Mouse (Mus musculus): Measurements from ENCODE around the gene Tvp23b. TPM values are rescaled to one million over a fixed set of nuclear protein-coding genes. Genes with fewer than 3 reads are reported as not detected.

Tvp23b gene
- polyA plus RNA-seq, 1 experiment from 2014 or later = 68.5 TPM

GRCm38 (mm10) chr11:62931141-62931540 is 51.9 kb downstream of the Tvp23b start:
- no peak for ATAC-seq
- no peak overlapping the region for H3K4me3 ChIP-seq (ENCODE audit: low read depth, low read length)
- 56% methylated on average over 5 of the region's 5 CpGs for WGBS
- DNase-seq (ENCODE audit: low spot score) = no peak
- H3K27ac ChIP-seq (ENCODE audit: low read length) = no peak overlapping the region
- no peak overlapping the region for H3K4me2 ChIP-seq (replicated peaks; ENCODE audit: low read depth, low read length)
- H3K27me3 ChIP-seq (replicated peaks; ENCODE audit: insufficient read depth, low read length) = no peaks in the 10 kb centered on the region
- TF ChIP-seq EP300 (IDR thresholded peaks at IDR 0.05) (no peak), CTCF (IDR thresholded peaks at IDR 0.05) (no peak)
- H3K9ac ChIP-seq (replicated peaks; ENCODE audit: low read depth) = no peak overlapping the region
- H3K36me3 ChIP-seq (ENCODE audit: insufficient read depth, low read length) = no peaks in the 10 kb centered on the region
- H3K9me3 ChIP-seq (ENCODE audit: low read length) = no peaks in the 10 kb centered on the region
- H3K4me1 ChIP-seq (ENCODE audit: insufficient read depth, low read depth, low read length) = no peaks in the 10 kb centered on the region; the same call in 1 of the 2 replicates

- no peak overlapping the region for H3K4me3 ChIP-seq (ENCODE audit: low read depth, low read length)
- DNase-seq (ENCODE audit: low spot score) (no peak), ATAC-seq (no peak)
- H3K9ac ChIP-seq (replicated peaks; ENCODE audit: low read depth) = no peak overlapping the region
- no peaks in the 10 kb centered on the region; the same call in 1 of the 2 replicates for H3K4me1 ChIP-seq (ENCODE audit: insufficient read depth, low read depth, low read length)
- no peak overlapping the region for H3K27ac ChIP-seq (ENCODE audit: low read length)
- TF ChIP-seq EP300 (IDR thresholded peaks at IDR 0.05) (no peak), CTCF (IDR thresholded peaks at IDR 0.05) (peak; percentile 35)
- H3K36me3 ChIP-seq (ENCODE audit: insufficient read depth, low read length) = no peaks in the 10 kb centered on the region
- H3K4me2 ChIP-seq (replicated peaks; ENCODE audit: low read depth, low read length) = no peak overlapping the region
- WGBS = 90% methylated on average over 9 of the region's 9 CpGs
- H3K9me3 ChIP-seq (ENCODE audit: low read length) = no peaks in the 10 kb centered on the region
- no peaks in the 10 kb centered on the region for H3K27me3 ChIP-seq (replicated peaks; ENCODE audit: insufficient read depth, low read length)
Measured at GRCm38 (mm10) chr11:62933099-62933498, 53.8 kb downstream of the Tvp23b start.

DNA sequence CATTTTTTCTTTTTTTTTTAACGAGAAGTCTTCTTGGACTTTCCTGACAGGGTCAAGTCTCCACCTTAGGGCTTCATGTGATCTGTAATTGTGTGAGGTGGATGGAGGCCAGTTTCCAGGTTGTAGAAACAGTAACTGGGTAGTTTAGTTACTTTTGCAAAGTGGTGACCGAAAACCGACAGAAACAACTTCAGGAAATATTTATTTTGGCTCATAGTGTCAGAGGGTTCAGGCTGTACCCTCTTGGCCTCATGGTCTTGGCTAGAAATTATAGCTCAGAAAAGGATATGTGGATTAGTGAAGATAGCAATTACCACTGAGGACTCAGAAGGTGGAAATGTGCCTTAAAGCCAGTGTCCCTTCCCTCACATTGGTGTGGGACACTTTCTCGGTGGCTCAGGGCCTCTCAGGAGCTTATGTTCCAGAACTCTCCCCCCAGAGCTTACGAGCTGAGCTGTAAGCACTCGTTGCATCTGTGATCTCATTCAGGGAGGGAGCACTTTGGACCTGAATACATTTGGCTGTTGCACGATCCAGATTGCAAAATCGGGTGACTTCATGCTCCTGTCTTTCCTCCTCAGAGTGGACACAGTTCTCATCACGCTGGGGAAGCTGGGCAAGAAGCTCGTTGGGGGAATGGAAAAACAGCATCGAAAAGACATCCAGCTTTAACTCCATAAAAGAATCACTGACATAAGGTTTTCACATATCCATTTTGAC is 55.7 kb downstream of the Tvp23b start:
- Histone ChIP-seq H3K9me3 (ENCODE audit: low read length) (no peaks in the 10 kb centered on the region), H3K27me3 (replicated peaks; ENCODE audit: insufficient read depth, low read length) (no peaks in the 10 kb centered on the region), H3K27ac (ENCODE audit: low read length) (no peak overlapping the region), H3K9ac (replicated peaks; ENCODE audit: low read depth) (no peak overlapping the region), H3K36me3 (ENCODE audit: insufficient read depth, low read length) (no peaks in the 10 kb centered on the region), H3K4me1 (ENCODE audit: insufficient read depth, low read depth, low read length) (no peaks in the 10 kb centered on the region; the same call in 1 of the 2 replicates), H3K4me3 (ENCODE audit: low read depth, low read length) (no peak overlapping the region), H3K4me2 (replicated peaks; ENCODE audit: low read depth, low read length) (no peak overlapping the region)
- WGBS = 73% methylated on average over 11 of the region's 11 CpGs
- ATAC-seq (no peak), DNase-seq (ENCODE audit: low spot score) (peak; percentile 29)
- TF ChIP-seq CTCF (IDR thresholded peaks at IDR 0.05) = no peak
- no peak for TF ChIP-seq EP300 (IDR thresholded peaks at IDR 0.05)

DNA sequence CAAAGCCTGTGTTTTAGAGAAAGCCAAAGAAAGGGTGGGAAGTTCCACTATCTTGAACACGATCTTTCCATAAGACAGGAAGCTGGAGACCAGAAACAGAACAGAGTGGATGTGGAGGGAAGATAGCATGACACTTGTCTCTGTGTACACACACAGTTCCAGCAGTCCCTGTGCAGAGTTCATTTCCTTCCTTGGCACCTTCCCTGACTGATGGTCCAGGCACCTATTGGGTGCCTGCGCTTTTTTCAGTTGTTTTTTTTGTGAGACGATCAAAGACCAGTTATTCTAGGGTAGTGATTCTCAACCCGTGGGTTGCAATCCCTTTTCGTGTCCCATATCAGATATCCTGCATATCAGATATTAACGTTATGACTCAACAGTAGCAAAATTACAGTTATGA is 58.7 kb downstream of the Tvp23b start:
- WGBS = 52% methylated on average over 6 of the region's 6 CpGs
- no peak overlapping the region for H3K9ac ChIP-seq (replicated peaks; ENCODE audit: low read depth)

GRCm38 (mm10) chr11:62938921-62939320 is 59.7 kb downstream of the Tvp23b start:
- no peak for DNase-seq (ENCODE audit: low spot score)
- ATAC-seq = no peak
- TF ChIP-seq CTCF (IDR thresholded peaks at IDR 0.05) = no peak
- TF ChIP-seq EP300 (IDR thresholded peaks at IDR 0.05) = no peak
- H3K4me3 ChIP-seq (ENCODE audit: low read depth, low read length) = no peak overlapping the region
- H3K9me3 ChIP-seq (ENCODE audit: low read length) = no peaks in the 10 kb centered on the region
- no peaks in the 10 kb centered on the region for H3K4me1 ChIP-seq (ENCODE audit: insufficient read depth, low read depth, low read length)
- no peak overlapping the region for H3K9ac ChIP-seq (replicated peaks; ENCODE audit: low read depth)
- no peaks in the 10 kb centered on the region for H3K27me3 ChIP-seq (replicated peaks; ENCODE audit: insufficient read depth, low read length)
- 69% methylated on average over 5 of the region's 5 CpGs for WGBS
- H3K36me3 ChIP-seq (ENCODE audit: insufficient read depth, low read length) = no peaks in the 10 kb centered on the region
- no peak overlapping the region for H3K4me2 ChIP-seq (replicated peaks; ENCODE audit: low read depth, low read length)
- no peak overlapping the region for H3K27ac ChIP-seq (ENCODE audit: low read length)

More for the DNA sequence above, 58.7 kb downstream of the Tvp23b start:
- Histone ChIP-seq H3K9me3 (ENCODE audit: low read length) (no peaks in the 10 kb centered on the region), H3K4me3 (ENCODE audit: low read depth, low read length) (no peak overlapping the region), H3K36me3 (ENCODE audit: insufficient read depth, low read length) (no peaks in the 10 kb centered on the region), H3K27me3 (replicated peaks; ENCODE audit: insufficient read depth, low read length) (no peaks in the 10 kb centered on the region), H3K4me2 (replicated peaks; ENCODE audit: low read depth, low read length) (no peak overlapping the region), H3K4me1 (ENCODE audit: insufficient read depth, low read depth, low read length) (no peaks in the 10 kb centered on the region), H3K27ac (ENCODE audit: low read length) (no peak overlapping the region)
- peak; percentile 32 for DNase-seq (ENCODE audit: low spot score)
- no peak for TF ChIP-seq CTCF (IDR thresholded peaks at IDR 0.05)
- 0 out of 2 replicates have a peak, but pooled peaks have one; percentile 10 for TF ChIP-seq EP300 (IDR thresholded peaks at IDR 0.05)
- ATAC-seq = peak; percentile 35; the same call in 1 of the 2 replicates

DNA sequence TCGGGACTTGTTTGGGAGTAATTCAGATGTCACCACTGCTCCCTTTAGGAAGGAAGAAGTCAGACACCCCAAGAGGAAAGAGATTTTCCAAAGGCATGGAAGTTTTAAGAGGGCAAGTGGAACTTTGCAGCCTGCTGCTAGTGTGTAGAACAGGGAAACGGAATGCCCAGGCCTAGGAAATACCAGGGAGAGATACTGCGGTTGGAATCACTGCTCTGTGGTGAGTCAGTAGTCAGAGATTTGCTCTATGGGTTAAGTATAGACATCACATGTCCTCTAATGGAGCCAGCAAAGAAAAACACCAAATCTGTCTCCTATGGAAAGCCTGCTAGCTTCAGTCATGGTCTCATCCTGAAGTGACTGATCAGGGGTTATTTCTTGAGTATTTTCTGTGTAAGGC is 60.9 kb downstream of the Tvp23b start:
- Histone ChIP-seq H3K4me3 (ENCODE audit: low read depth, low read length) (no peak overlapping the region), H3K27ac (ENCODE audit: low read length) (no peak overlapping the region), H3K4me1 (ENCODE audit: insufficient read depth, low read depth, low read length) (no peaks in the 10 kb centered on the region), H3K9me3 (ENCODE audit: low read length) (no peaks in the 10 kb centered on the region), H3K9ac (replicated peaks; ENCODE audit: low read depth) (no peak overlapping the region), H3K36me3 (ENCODE audit: insufficient read depth, low read length) (no peaks in the 10 kb centered on the region), H3K27me3 (replicated peaks; ENCODE audit: insufficient read depth, low read length) (no peaks in the 10 kb centered on the region), H3K4me2 (replicated peaks; ENCODE audit: low read depth, low read length) (no peak overlapping the region)
- DNase-seq (ENCODE audit: low spot score) (no peak), ATAC-seq (no peak)
- WGBS = 82% methylated on average over 3 of the region's 3 CpGs
- no peak for TF ChIP-seq EP300 (IDR thresholded peaks at IDR 0.05)
- TF ChIP-seq CTCF (IDR thresholded peaks at IDR 0.05) = no peak

All from lung, postnatal 0 days (tissue).